Mouse (Mus musculus): Measurements from ENCODE around the gene Cyp2c23. TPM values are rescaled to one million over a fixed set of nuclear protein-coding genes. Genes with fewer than 3 reads are reported as not detected.
A peak's percentile ranks its signal among the peaks of the same experiment; 100 is the strongest.

The Cyp2c23 gene
- polyA plus RNA-seq, 1 experiment, result 0.17 TPM

DNA sequence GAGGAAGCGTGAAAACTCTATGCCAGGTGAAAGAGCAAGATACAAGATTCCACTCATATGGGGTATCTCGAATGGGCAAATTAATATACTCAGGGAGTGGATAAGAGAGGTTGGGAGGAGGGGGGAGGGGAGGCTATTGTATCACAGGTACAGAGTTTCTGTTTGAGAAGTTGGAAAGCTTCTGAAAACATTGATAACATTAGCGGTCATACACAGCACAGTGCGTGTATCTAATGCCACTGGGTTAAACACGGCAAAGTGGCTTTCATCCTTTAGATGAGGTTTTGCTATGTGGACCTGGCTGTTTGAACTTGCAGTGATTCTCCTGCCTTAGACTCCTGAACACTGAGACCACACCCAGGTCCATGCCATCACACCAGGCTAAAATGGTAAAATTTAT lies 1.0 kb upstream of the Cyp2c23 start:
- Histone ChIP-seq H3K4me3 (ENCODE audit: insufficient read depth, low read length) (no peak overlapping the region), H3K4me1 (ENCODE audit: control insufficient read depth, insufficient read depth, low read length) (no peaks in the 10 kb centered on the region; the same call in 1 of the 2 replicates), H3K27ac (ENCODE audit: insufficient read depth, low read length) (no peak overlapping the region)
- TF ChIP-seq CTCF (IDR thresholded peaks at IDR 0.05; ENCODE audit: extremely low read depth, insufficient read depth, low read length) (no peak), POLR2A (IDR thresholded peaks at IDR 0.05; ENCODE audit: extremely low read depth, insufficient read depth, low read length) (no peak)

- TF ChIP-seq CTCF (IDR thresholded peaks at IDR 0.05; ENCODE audit: extremely low read depth, insufficient read depth, low read length) (no peak), POLR2A (IDR thresholded peaks at IDR 0.05; ENCODE audit: extremely low read depth, insufficient read depth, low read length) (no peak)
- no peak overlapping the region for H3K4me3 ChIP-seq (ENCODE audit: insufficient read depth, low read length)
Observed at GRCm38 (mm10) chr19:44026956-44027530, 2.0 kb downstream of the Cyp2c23 start.

DNA sequence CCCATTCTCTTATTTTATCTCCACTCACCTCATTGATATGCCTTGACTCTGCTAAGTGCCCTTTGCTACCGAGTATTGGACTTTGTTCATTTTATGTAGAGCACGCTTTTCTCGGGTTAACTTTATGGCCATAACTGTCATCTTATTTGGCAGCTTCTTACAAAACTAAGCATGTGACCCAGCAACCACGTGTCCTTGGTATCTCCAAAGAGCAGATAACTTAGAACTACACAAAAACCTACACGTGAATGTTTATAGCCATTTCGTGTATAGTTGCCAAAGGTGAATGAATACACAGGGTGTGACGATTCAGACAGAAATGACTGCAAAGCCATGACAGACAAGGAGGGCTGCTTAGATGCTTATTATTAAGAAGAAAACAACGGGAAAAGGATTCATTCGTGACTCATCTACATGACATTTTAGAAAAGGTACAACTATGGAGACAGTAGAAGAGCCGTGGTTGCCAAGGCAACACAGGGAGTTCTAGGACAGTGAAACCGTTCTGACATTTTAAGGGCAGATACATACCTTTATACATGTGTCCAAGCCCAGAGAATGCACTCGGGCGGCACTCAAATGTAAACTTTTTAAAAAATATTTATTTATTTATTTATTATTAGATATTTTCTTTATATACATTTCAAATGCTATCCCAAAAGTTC lies 4.0 kb downstream of the Cyp2c23 start:
- Histone ChIP-seq H3K27ac (ENCODE audit: insufficient read depth, low read length) (no peak overlapping the region), H3K4me3 (ENCODE audit: insufficient read depth, low read length) (no peak overlapping the region), H3K4me1 (ENCODE audit: control insufficient read depth, insufficient read depth, low read length) (no peaks in the 10 kb centered on the region; the same call in 1 of the 2 replicates)
- no peak for TF ChIP-seq CTCF (IDR thresholded peaks at IDR 0.05; ENCODE audit: extremely low read depth, insufficient read depth, low read length)
- no peak for TF ChIP-seq POLR2A (IDR thresholded peaks at IDR 0.05; ENCODE audit: extremely low read depth, insufficient read depth, low read length)

More at GRCm38 (mm10) chr19:44026956-44027530, 2.0 kb downstream of the Cyp2c23 start:
- Histone ChIP-seq H3K27ac (ENCODE audit: insufficient read depth, low read length) (no peak overlapping the region), H3K4me1 (ENCODE audit: control insufficient read depth, insufficient read depth, low read length) (no peaks in the 10 kb centered on the region; the same call in 1 of the 2 replicates)

- no peaks in the 10 kb centered on the region; the same call in 1 of the 2 replicates for H3K4me1 ChIP-seq (ENCODE audit: control insufficient read depth, insufficient read depth, low read length)
- no peak for TF ChIP-seq POLR2A (IDR thresholded peaks at IDR 0.05; ENCODE audit: extremely low read depth, insufficient read depth, low read length)
- TF ChIP-seq CTCF (IDR thresholded peaks at IDR 0.05; ENCODE audit: extremely low read depth, insufficient read depth, low read length), result no peak
- H3K4me3 ChIP-seq (ENCODE audit: insufficient read depth, low read length), result no peak overlapping the region
- no peak overlapping the region for H3K27ac ChIP-seq (ENCODE audit: insufficient read depth, low read length)
Observed at GRCm38 (mm10) chr19:44023066-44023465, 5.9 kb downstream of the Cyp2c23 start.

DNA sequence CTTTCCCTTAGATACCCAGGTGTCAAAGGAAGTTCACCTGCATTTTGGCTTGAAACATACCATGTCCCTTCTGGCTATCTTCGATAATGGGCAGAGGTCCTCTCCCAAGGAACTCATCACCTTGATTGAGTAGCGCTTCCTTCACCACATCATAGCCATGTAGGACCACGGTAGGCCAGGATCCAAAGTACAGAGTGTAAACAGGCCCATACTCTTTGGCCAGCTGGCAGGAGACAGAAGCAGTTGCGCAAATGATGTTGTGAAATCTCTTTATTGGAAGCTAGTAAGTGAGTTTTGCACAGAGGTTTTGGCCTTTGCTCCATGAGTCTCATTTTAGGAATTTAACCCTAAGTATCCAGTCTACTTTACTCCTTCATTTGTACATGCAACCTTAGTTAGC lies 7.5 kb downstream of the Cyp2c23 start:
- H3K27ac ChIP-seq (ENCODE audit: insufficient read depth, low read length), result no peak overlapping the region
- no peak overlapping the region for H3K4me3 ChIP-seq (ENCODE audit: insufficient read depth, low read length)
- TF ChIP-seq CTCF (IDR thresholded peaks at IDR 0.05; ENCODE audit: extremely low read depth, insufficient read depth, low read length) (no peak), POLR2A (IDR thresholded peaks at IDR 0.05; ENCODE audit: extremely low read depth, insufficient read depth, low read length) (no peak)
- H3K4me1 ChIP-seq (ENCODE audit: control insufficient read depth, insufficient read depth, low read length), result no peaks in the 10 kb centered on the region; the same call in 1 of the 2 replicates

GRCm38 (mm10) chr19:44019739-44020138 lies 9.3 kb downstream of the Cyp2c23 start:
- TF ChIP-seq CTCF (IDR thresholded peaks at IDR 0.05; ENCODE audit: extremely low read depth, insufficient read depth, low read length) (no peak), POLR2A (IDR thresholded peaks at IDR 0.05; ENCODE audit: extremely low read depth, insufficient read depth, low read length) (no peak)
- no peaks in the 10 kb centered on the region for H3K4me1 ChIP-seq (ENCODE audit: control insufficient read depth, insufficient read depth, low read length)
- H3K27ac ChIP-seq (ENCODE audit: insufficient read depth, low read length), result no peak overlapping the region
- no peak overlapping the region for H3K4me3 ChIP-seq (ENCODE audit: insufficient read depth, low read length)

- TF ChIP-seq CTCF (IDR thresholded peaks at IDR 0.05; ENCODE audit: extremely low read depth, insufficient read depth, low read length), result no peak
- Histone ChIP-seq H3K27ac (ENCODE audit: insufficient read depth, low read length) (no peak overlapping the region), H3K4me1 (ENCODE audit: control insufficient read depth, insufficient read depth, low read length) (no peaks in the 10 kb centered on the region), H3K4me3 (ENCODE audit: insufficient read depth, low read length) (no peak overlapping the region)
Observed at GRCm38 (mm10) chr19:44013862-44014261, 15.1 kb downstream of the Cyp2c23 start.

DNA sequence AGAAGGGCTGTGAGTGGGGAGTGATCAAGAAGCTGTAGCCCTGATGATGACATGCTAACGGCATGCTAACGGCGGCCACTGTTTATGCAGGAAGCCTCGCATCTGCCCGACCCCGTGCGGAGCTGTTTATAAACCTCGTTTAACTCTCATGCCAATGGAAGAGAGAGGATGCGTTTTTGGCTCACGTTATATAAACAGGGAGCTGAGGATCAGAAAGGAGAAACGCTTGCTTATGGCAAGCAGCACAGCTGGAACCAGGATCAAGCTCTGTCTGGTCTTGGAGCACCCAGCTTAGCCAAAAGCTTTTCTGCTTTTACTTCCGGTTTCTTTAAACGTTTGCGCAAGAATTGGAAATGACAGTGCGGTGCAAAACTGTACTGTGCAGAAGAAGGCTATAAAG lies 20.2 kb downstream of the Cyp2c23 start:
- no peak overlapping the region for H3K27ac ChIP-seq (ENCODE audit: insufficient read depth, low read length)

GRCm38 (mm10) chr19:44007186-44007585 lies 21.8 kb downstream of the Cyp2c23 start:
- Histone ChIP-seq H3K4me1 (ENCODE audit: control insufficient read depth, insufficient read depth, low read length) (no peaks in the 10 kb centered on the region; the same call in 1 of the 2 replicates), H3K4me3 (ENCODE audit: insufficient read depth, low read length) (no peak overlapping the region), H3K27ac (ENCODE audit: insufficient read depth, low read length) (no peak overlapping the region)
- TF ChIP-seq POLR2A (IDR thresholded peaks at IDR 0.05; ENCODE audit: extremely low read depth, insufficient read depth, low read length) (0 out of 2 replicates have a peak, but pooled peaks have one; percentile 13), CTCF (IDR thresholded peaks at IDR 0.05; ENCODE audit: extremely low read depth, insufficient read depth, low read length) (no peak)

More for the DNA sequence above, 20.2 kb downstream of the Cyp2c23 start:
- Histone ChIP-seq H3K4me3 (ENCODE audit: insufficient read depth, low read length) (no peak overlapping the region), H3K4me1 (ENCODE audit: control insufficient read depth, insufficient read depth, low read length) (no peaks in the 10 kb centered on the region; the same call in 1 of the 2 replicates)
- no peak for TF ChIP-seq POLR2A (IDR thresholded peaks at IDR 0.05; ENCODE audit: extremely low read depth, insufficient read depth, low read length)
- TF ChIP-seq CTCF (IDR thresholded peaks at IDR 0.05; ENCODE audit: extremely low read depth, insufficient read depth, low read length), result no peak

DNA sequence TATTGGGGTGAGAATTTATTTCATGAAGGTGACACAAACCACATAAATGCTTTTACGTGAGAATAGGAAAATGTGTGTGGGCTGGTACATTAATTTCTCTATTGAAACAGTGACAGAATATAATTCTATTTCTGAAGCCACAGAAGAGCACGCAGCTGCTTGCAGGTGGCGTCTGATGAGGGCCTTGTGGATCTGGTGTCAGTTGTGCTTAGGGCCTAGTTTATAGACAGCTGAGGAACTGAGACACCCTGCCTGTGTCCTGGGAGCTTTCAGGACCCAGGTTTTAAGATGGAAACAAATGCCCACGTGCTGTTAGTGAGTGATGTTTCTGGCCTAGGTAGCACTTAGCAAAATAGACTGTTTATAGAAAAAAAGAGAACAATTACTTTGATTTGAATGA lies 24.0 kb downstream of the Cyp2c23 start:
- no peak for TF ChIP-seq POLR2A (IDR thresholded peaks at IDR 0.05; ENCODE audit: extremely low read depth, insufficient read depth, low read length)
- no peak for TF ChIP-seq CTCF (IDR thresholded peaks at IDR 0.05; ENCODE audit: extremely low read depth, insufficient read depth, low read length)
- no peaks in the 10 kb centered on the region; the same call in 1 of the 2 replicates for H3K4me1 ChIP-seq (ENCODE audit: control insufficient read depth, insufficient read depth, low read length)
- no peak overlapping the region for H3K27ac ChIP-seq (ENCODE audit: insufficient read depth, low read length)
- no peak overlapping the region for H3K4me3 ChIP-seq (ENCODE audit: insufficient read depth, low read length)
